Mouse (Mus musculus): ENCODE data around the gene Myoz1. TPM values are rescaled to one million over a fixed set of nuclear protein-coding genes. Genes with fewer than 3 reads are reported as not detected.
A peak's percentile ranks its signal among the peaks of the same experiment; 100 is the strongest.
"Not testable (repeated sequence)": the region's sequence is repeated elsewhere in the genome, so short reads cannot be mapped to it uniquely, and the experiment has no call there.

Gene Myoz1
- polyA plus RNA-seq, 1 experiment from 2014 or later, result 0.86 TPM

- DNase-seq (ENCODE audit: low spot score), result no peak
- Histone ChIP-seq H3K9me3 (replicated peaks) (no peaks in the 10 kb centered on the region), H3K36me3 (no peaks in the 10 kb centered on the region), H3K27me3 (ENCODE audit: low read depth, poor library complexity, severe bottlenecking) (no peaks in the 10 kb centered on the region), H3K4me1 (0 out of 2 replicates have a peak, but pooled peaks cover 5% of the 10 kb centered on the region), H3K4me3 (no peak overlapping the region), H3K27ac (no peak overlapping the region)
- WGBS, result 54% methylated on average over 3 of the region's 3 CpGs
These were observed 10.8 kb downstream of the Myoz1 start for GRCm38 (mm10) chr14:20645547-20645946.

GRCm38 (mm10) chr14:20641438-20641875, 14.9 kb downstream of the Myoz1 start:
- Histone ChIP-seq H3K4me1 (peaks cover 10% of the 10 kb centered on the region), H3K9me3 (replicated peaks) (no peaks in the 10 kb centered on the region), H3K36me3 (0 out of 2 replicates have a peak, but pooled peaks cover 2% of the 10 kb centered on the region), H3K4me3 (peak overlapping the region; percentile 96), H3K27ac (peak overlapping the region; percentile 98), H3K27me3 (ENCODE audit: low read depth, poor library complexity, severe bottlenecking) (no peaks in the 10 kb centered on the region)
- WGBS, result 19% methylated on average over 10 of the region's 10 CpGs
- peak; percentile 49 for DNase-seq (ENCODE audit: low spot score)

- Histone ChIP-seq H3K4me3 (peak within 1 kb of the TSS; percentile 96), H3K27me3 (ENCODE audit: low read depth, poor library complexity, severe bottlenecking) (no peaks in the 10 kb centered on the region), H3K4me1 (peaks cover 10% of the 10 kb centered on the region), H3K27ac (peak within 1 kb of the TSS; percentile 98), H3K36me3 (0 out of 2 replicates have a peak, but pooled peaks cover 7% of the 10 kb centered on the region), H3K9me3 (replicated peaks) (no peaks in the 10 kb centered on the region)
- WGBS, result under 1% methylated on average over 73 of the region's 73 CpGs
- DNase-seq (ENCODE audit: low spot score), result peak; percentile 96
These were observed 15.5 kb downstream of the Myoz1 start, which contains the start of gene Usp54 for GRCm38 (mm10) chr14:20640644-20641437. Gene Usp54 (minus strand): TSS chr14:20641063.

GRCm38 (mm10) chr14:20639918-20640619, 16.3 kb downstream of the Myoz1 start:
- Histone ChIP-seq H3K27ac (peak overlapping the region; percentile 98), H3K4me3 (peak overlapping the region; percentile 96), H3K4me1 (peaks cover 10% of the 10 kb centered on the region), H3K27me3 (ENCODE audit: low read depth, poor library complexity, severe bottlenecking) (no peaks in the 10 kb centered on the region), H3K36me3 (peaks cover 7% of the 10 kb centered on the region; the same call in 1 of the 2 replicates), H3K9me3 (replicated peaks) (no peaks in the 10 kb centered on the region)
- 4% methylated on average over 16 of the region's 16 CpGs for WGBS
- no peak for DNase-seq (ENCODE audit: low spot score)

- H3K4me1 ChIP-seq, result peaks cover 10% of the 10 kb centered on the region
- no peak for DNase-seq (ENCODE audit: low spot score)
- H3K9me3 ChIP-seq (replicated peaks), result no peaks in the 10 kb centered on the region
- no peak overlapping the region for H3K4me3 ChIP-seq
- no peak overlapping the region for H3K27ac ChIP-seq
- H3K27me3 ChIP-seq (ENCODE audit: low read depth, poor library complexity, severe bottlenecking), result no peaks in the 10 kb centered on the region
- H3K36me3 ChIP-seq, result peaks cover 7% of the 10 kb centered on the region; the same call in 1 of the 2 replicates
- 93% methylated on average over 6 of the region's 6 CpGs for WGBS
These were observed 17.6 kb downstream of the Myoz1 start for GRCm38 (mm10) chr14:20638702-20639101.

GRCm38 (mm10) chr14:20637818-20638574, 18.3 kb downstream of the Myoz1 start:
- Histone ChIP-seq H3K36me3 (peaks cover 7% of the 10 kb centered on the region; the same call in 1 of the 2 replicates), H3K27me3 (ENCODE audit: low read depth, poor library complexity, severe bottlenecking) (no peaks in the 10 kb centered on the region), H3K4me1 (peaks cover 10% of the 10 kb centered on the region), H3K27ac (no peak overlapping the region), H3K4me3 (no peak overlapping the region), H3K9me3 (replicated peaks) (no peaks in the 10 kb centered on the region)
- no peak for DNase-seq (ENCODE audit: low spot score)
- WGBS, result 89% methylated on average over 2 of the region's 2 CpGs

- H3K36me3 ChIP-seq; H3K27ac ChIP-seq; H3K4me3 ChIP-seq; DNase-seq (ENCODE audit: low spot score); H3K9me3 ChIP-seq (replicated peaks); H3K27me3 ChIP-seq (ENCODE audit: low read depth, poor library complexity, severe bottlenecking): not testable (repeated sequence)
- 96% methylated on average over 3 of the region's 3 CpGs for WGBS
- H3K4me1 ChIP-seq, result peaks cover 10% of the 10 kb centered on the region
These were observed 19.4 kb downstream of the Myoz1 start for GRCm38 (mm10) chr14:20636968-20637367.

GRCm38 (mm10) chr14:20635546-20635945, 20.8 kb downstream of the Myoz1 start:
- Histone ChIP-seq H3K4me3 (no peak overlapping the region), H3K9me3 (replicated peaks) (no peaks in the 10 kb centered on the region), H3K27me3 (ENCODE audit: low read depth, poor library complexity, severe bottlenecking) (no peaks in the 10 kb centered on the region), H3K36me3 (peaks cover 9% of the 10 kb centered on the region; the same call in 1 of the 2 replicates), H3K27ac (no peak overlapping the region), H3K4me1 (peaks cover 7% of the 10 kb centered on the region)
- no peak for DNase-seq (ENCODE audit: low spot score)
- 92% methylated on average over 2 of the region's 2 CpGs for WGBS

- Histone ChIP-seq H3K4me1 (peaks cover 11% of the 10 kb centered on the region), H3K4me3 (no peak overlapping the region), H3K9me3 (replicated peaks) (no peaks in the 10 kb centered on the region), H3K36me3 (peaks cover 15% of the 10 kb centered on the region), H3K27ac (no peak overlapping the region), H3K27me3 (ENCODE audit: low read depth, poor library complexity, severe bottlenecking) (no peaks in the 10 kb centered on the region)
- WGBS, result 61% methylated on average over 4 of the region's 4 CpGs
- no peak for DNase-seq (ENCODE audit: low spot score)
These were observed 25.1 kb downstream of the Myoz1 start for GRCm38 (mm10) chr14:20631253-20631652.

GRCm38 (mm10) chr14:20626971-20627370, 29.4 kb downstream of the Myoz1 start:
- H3K9me3 ChIP-seq (replicated peaks), result no peaks in the 10 kb centered on the region
- no peak for DNase-seq (ENCODE audit: low spot score)
- no peaks in the 10 kb centered on the region for H3K27me3 ChIP-seq (ENCODE audit: low read depth, poor library complexity, severe bottlenecking)
- 54% methylated on average over 3 of the region's 3 CpGs for WGBS
- no peak overlapping the region for H3K27ac ChIP-seq
- no peak overlapping the region for H3K4me3 ChIP-seq
- H3K4me1 ChIP-seq, result peaks cover 11% of the 10 kb centered on the region
- H3K36me3 ChIP-seq, result peaks cover 15% of the 10 kb centered on the region; the same call in 1 of the 2 replicates

GRCm38 (mm10) chr14:20626447-20626846, 29.9 kb downstream of the Myoz1 start:
- H3K4me1 ChIP-seq, result peaks cover 11% of the 10 kb centered on the region
- 74% methylated on average over 2 of the region's 2 CpGs for WGBS
- no peak overlapping the region for H3K27ac ChIP-seq
- no peaks in the 10 kb centered on the region for H3K27me3 ChIP-seq (ENCODE audit: low read depth, poor library complexity, severe bottlenecking)
- no peaks in the 10 kb centered on the region for H3K9me3 ChIP-seq (replicated peaks)
- no peak overlapping the region for H3K4me3 ChIP-seq
- DNase-seq (ENCODE audit: low spot score), result no peak
- H3K36me3 ChIP-seq, result peaks cover 15% of the 10 kb centered on the region; the same call in 1 of the 2 replicates

- WGBS, result 96% methylated on average over 3 of the region's 3 CpGs
- Histone ChIP-seq H3K4me3 (no peak overlapping the region), H3K36me3 (peaks cover 17% of the 10 kb centered on the region; the same call in 1 of the 2 replicates), H3K4me1 (peaks cover 9% of the 10 kb centered on the region), H3K9me3 (replicated peaks) (no peaks in the 10 kb centered on the region), H3K27ac (no peak overlapping the region), H3K27me3 (ENCODE audit: low read depth, poor library complexity, severe bottlenecking) (no peaks in the 10 kb centered on the region)
- no peak for DNase-seq (ENCODE audit: low spot score)
These were observed 33.4 kb downstream of the Myoz1 start for GRCm38 (mm10) chr14:20622907-20623306.
